Mouse (Mus musculus) forebrain, postnatal 0 days (tissue): ENCODE measurements around the gene 6030468B19Rik. TPM values are rescaled to one million over a fixed set of nuclear protein-coding genes. Genes with fewer than 3 reads are reported as not detected.

ENCODE experiments used
- ATAC-seq: fragments of 200-750 bp; cut with Nextera tagmentation; 2 replicates; pipeline ENCODE4 v1.8.0; 2017; ENCODE audit warnings: mild to moderate bottlenecking, moderate library complexity
- DNase-seq: peaks from one replicate; pipeline ENCODE4 v3.0.0-alpha.2; 2015
- H3K27ac ChIP-seq: fragments of 300-500 bp; sonication (generic); 2 replicates; pipeline ENCODE4 v1.5.1; 2014; ENCODE audit warnings: low read depth, mild to moderate bottlenecking, antibody characterized with exemption, low read length, moderate library complexity, mixed read lengths
- H3K27me3 ChIP-seq: fragments of 300-500 bp; sonication (generic); 2 replicates; pipeline ENCODE4 v1.6.1; 2014; ENCODE audit warnings: mild to moderate bottlenecking, low read length, mixed read lengths; ENCODE audit not compliant: insufficient read depth
- H3K36me3 ChIP-seq: fragments of 300-500 bp; sonication (generic); 2 replicates; pipeline ENCODE4 v1.6.1; 2014; ENCODE audit warnings: mild to moderate bottlenecking, moderate library complexity; ENCODE audit not compliant: insufficient read depth
- H3K4me1 ChIP-seq: fragments of 300-500 bp; sonication (generic); 2 replicates; pipeline ENCODE4 v1.6.1; 2014; ENCODE audit warnings: antibody characterized with exemption; ENCODE audit not compliant: insufficient read depth
- H3K4me2 ChIP-seq: fragments of 300-500 bp; sonication (generic); 2 replicates; pipeline ENCODE4 v1.6.1; 2014; ENCODE audit warnings: low read depth, mild to moderate bottlenecking, moderate library complexity
- H3K4me3 ChIP-seq: fragments of 300-500 bp; sonication (generic); 2 replicates; pipeline ENCODE4 v1.5.1; 2014; ENCODE audit warnings: low read depth, low read length, mixed read lengths
- H3K9ac ChIP-seq: fragments of 300-500 bp; sonication (generic); 2 replicates; pipeline ENCODE4 v1.6.1; 2014; ENCODE audit warnings: mild to moderate bottlenecking
- H3K9me3 ChIP-seq: fragments of 300-500 bp; sonication (generic); 2 replicates; pipeline ENCODE4 v1.6.1; 2016; ENCODE audit warnings: low read length
- CTCF ChIP-seq: sonication (generic); IDR thresholded peaks from 2 replicates; pipeline ENCODE4 v1.5.1; 2016; ENCODE audit warnings: antibody characterized with exemption, control low read depth, low read depth
- WGBS: fragments of 180-500 bp; shearing (Covaris S2); extraction: QIAGEN DNeasy Blood & Tissue Kit; methylation state at CpG from one replicate; pipeline ENCODE4 v1.1.7; 2014; 5-methylcytosine and 5-hydroxymethylcytosine counted together
- polyA plus RNA-seq: library from polyadenylated mRNA; unstranded; fragments of >200 nt; fragmentation: Nextera tagmentation; extraction: Ambion mirVana; gene quantifications from 2 replicates; pipeline ENCODE4 v1.2.1, GENCODE M21; 2015
- total RNA-seq: library from RNA; depleted of rRNA; stranded (reverse); fragments of >200 nt; gene quantifications from 2 replicates; pipeline ENCODE4 v1.2.3, GENCODE M21; 2014

6030468B19Rik gene
- total and polyA plus RNA-seq, 2 experiments from 2014 or later = not detected

DNA sequence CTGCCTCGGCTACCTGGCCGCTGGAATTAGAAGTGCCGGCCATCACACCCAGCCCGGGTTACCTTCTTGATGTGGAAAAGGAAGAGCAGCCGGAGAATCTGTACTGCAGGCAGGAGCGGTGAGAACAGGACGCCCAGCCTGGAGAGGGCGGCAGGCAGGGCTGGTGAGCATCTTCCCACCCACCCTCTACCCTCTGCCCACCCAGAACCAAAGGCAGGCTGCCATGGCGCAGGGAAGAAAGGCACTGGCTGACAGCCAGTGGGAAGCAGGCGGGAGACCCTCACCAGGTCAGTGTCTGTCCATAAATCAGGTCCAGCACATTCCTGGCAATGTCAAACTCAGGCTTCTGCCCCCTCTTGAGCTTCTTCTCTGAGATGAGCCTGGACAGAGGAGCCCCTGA, 27.1 kb upstream of the 6030468B19Rik start:
- TF ChIP-seq CTCF = no peak
- Histone ChIP-seq H3K4me3 (no peak overlapping the region), H3K27me3 (no peaks in the 10 kb centered on the region), H3K27ac (no peak overlapping the region), H3K4me1 (no peaks in the 10 kb centered on the region), H3K36me3 (peaks cover under 1% of the 10 kb centered on the region; the same call in 1 of the 2 replicates), H3K9me3 (no peaks in the 10 kb centered on the region), H3K9ac (no peak overlapping the region), H3K4me2 (no peak overlapping the region)
- ATAC-seq = no peak
- WGBS = 86% methylated on average over 10 of the region's 10 CpGs
- no peak for DNase-seq

- no peak overlapping the region for H3K27ac ChIP-seq
- no peak for TF ChIP-seq CTCF
These were observed 25.1 kb upstream of the 6030468B19Rik start for GRCm38 (mm10) chr11:117772352-117772751.

DNA sequence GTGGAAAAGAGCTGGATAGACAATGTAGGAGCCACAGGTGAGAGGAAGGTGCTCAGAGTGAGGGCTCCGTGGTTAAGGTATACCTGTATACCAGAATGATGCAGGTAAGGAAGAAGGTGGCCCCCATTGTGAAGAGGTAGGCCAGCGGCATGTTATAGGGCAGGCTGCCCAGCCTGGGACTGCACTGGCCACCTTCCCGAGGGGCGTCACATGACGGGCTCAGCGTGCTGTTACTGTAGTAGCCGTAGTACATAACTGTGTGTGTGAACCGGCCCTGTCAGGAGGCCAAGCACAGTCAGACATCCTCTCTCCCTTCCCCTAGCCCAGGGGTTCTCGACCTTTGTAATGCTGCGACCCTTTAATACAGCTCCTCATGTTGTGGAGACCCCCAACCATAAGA, 22.5 kb upstream of the 6030468B19Rik start:
- no peak for DNase-seq
- Histone ChIP-seq H3K4me2 (no peak overlapping the region), H3K9me3 (no peaks in the 10 kb centered on the region), H3K4me1 (peaks cover under 1% of the 10 kb centered on the region; the same call in 1 of the 2 replicates), H3K4me3 (no peak overlapping the region), H3K9ac (no peak overlapping the region), H3K27me3 (0 out of 2 replicates have a peak, but pooled peaks cover 3% of the 10 kb centered on the region), H3K27ac (no peak overlapping the region), H3K36me3 (no peaks in the 10 kb centered on the region)
- WGBS = 87% methylated on average over 10 of the region's 10 CpGs
- no peak for ATAC-seq
- no peak for TF ChIP-seq CTCF

More at GRCm38 (mm10) chr11:117772352-117772751, 25.1 kb upstream of the 6030468B19Rik start:
- H3K9me3 ChIP-seq = no peaks in the 10 kb centered on the region
- H3K27me3 ChIP-seq = no peaks in the 10 kb centered on the region
- no peak overlapping the region for H3K9ac ChIP-seq
- ATAC-seq (no peak), DNase-seq (no peak)
- WGBS = 94% methylated on average over 7 of the region's 7 CpGs
- H3K4me3 ChIP-seq = no peak overlapping the region
- no peak overlapping the region for H3K4me2 ChIP-seq
- no peaks in the 10 kb centered on the region for H3K4me1 ChIP-seq
- no peaks in the 10 kb centered on the region; the same call in 1 of the 2 replicates for H3K36me3 ChIP-seq

- Histone ChIP-seq H3K36me3 (no peaks in the 10 kb centered on the region), H3K9ac (no peak overlapping the region), H3K4me1 (peaks cover 7% of the 10 kb centered on the region; the same call in 1 of the 2 replicates), H3K9me3 (no peaks in the 10 kb centered on the region), H3K4me3 (no peak overlapping the region), H3K4me2 (no peak overlapping the region), H3K27ac (no peak overlapping the region), H3K27me3 (peaks cover 9% of the 10 kb centered on the region; the same call in 1 of the 2 replicates)
- ATAC-seq = no peak
- no peak for TF ChIP-seq CTCF
- WGBS = 88% methylated on average over 13 of the region's 13 CpGs
- DNase-seq = no peak
These were observed 21.9 kb upstream of the 6030468B19Rik start for GRCm38 (mm10) chr11:117775540-117775939.

DNA sequence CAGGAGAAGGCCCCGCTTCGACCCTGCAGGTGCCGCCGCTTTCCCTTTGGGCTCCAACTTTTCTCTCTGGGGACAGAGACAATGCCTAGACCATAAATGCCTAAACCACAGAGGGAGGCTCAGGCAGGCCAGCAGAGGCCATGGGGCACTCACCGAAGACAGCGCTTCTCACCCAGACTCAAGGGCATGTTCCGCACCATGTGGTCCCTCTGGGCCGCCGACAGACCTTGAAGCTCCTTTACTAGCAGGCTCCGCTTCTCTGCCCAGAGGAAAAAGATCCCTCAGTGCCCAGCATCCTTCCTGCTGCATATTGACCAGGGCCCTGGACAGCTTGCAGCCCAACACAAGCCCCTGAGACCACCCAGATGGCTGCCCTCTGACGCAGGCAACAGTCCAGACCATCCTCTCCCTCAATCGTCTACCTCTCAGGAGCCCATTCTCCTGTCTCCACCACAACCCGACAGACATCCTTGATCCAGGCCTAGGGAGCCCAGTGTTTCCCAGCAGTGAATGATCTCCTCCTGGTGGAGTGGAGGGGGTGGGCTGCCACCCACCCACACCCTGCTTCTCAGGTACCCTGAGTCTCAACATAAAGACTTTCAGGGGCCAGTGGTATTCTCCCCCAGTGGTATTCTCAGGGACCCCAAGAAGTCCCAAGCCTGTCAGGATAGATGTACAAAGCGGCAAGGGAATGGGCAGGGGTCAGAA, 21.2 kb upstream of the 6030468B19Rik start:
- no peaks in the 10 kb centered on the region for H3K36me3 ChIP-seq
- no peak overlapping the region for H3K4me2 ChIP-seq
- DNase-seq = no peak
- no peaks in the 10 kb centered on the region for H3K9me3 ChIP-seq
- WGBS = 90% methylated on average over 14 of the region's 14 CpGs
- peaks cover 7% of the 10 kb centered on the region; the same call in 1 of the 2 replicates for H3K4me1 ChIP-seq
- H3K4me3 ChIP-seq = no peak overlapping the region
- no peak overlapping the region for H3K27ac ChIP-seq
- H3K9ac ChIP-seq = no peak overlapping the region
- H3K27me3 ChIP-seq = peaks cover 13% of the 10 kb centered on the region; the same call in 1 of the 2 replicates
- no peak for ATAC-seq
- TF ChIP-seq CTCF = no peak

- 87% methylated on average over 5 of the region's 5 CpGs for WGBS
- peaks cover 13% of the 10 kb centered on the region; the same call in 1 of the 2 replicates for H3K27me3 ChIP-seq
- no peak for ATAC-seq
These were observed 20.3 kb upstream of the 6030468B19Rik start for GRCm38 (mm10) chr11:117777111-117777510.

DNA sequence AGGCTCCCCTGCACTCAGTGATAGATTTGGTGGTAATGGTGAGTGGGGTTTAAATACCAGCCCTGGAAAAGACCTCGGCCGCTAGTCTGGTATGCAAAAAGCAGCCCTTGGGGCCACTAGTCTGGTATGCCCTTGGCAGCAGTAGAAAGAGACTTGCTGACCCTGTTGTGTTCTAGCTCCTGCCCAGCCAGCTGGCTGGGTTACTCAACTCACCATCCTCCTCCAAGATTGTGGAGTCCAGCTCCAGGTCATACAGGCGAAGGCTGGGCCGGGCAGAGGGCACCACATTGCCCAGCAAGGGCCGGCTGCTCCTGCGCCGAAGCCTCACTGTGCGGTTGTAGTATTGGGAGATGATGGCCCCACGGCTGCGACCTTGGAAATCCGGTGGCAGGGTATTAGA, 19.4 kb upstream of the 6030468B19Rik start:
- 93% methylated on average over 11 of the region's 11 CpGs for whole genome bisulfite sequencing
- DNase-seq = no peak

More at GRCm38 (mm10) chr11:117777111-117777510, 20.3 kb upstream of the 6030468B19Rik start:
- Histone ChIP-seq H3K27ac (no peak overlapping the region), H3K36me3 (no peaks in the 10 kb centered on the region), H3K9ac (no peak overlapping the region), H3K4me1 (peaks cover 7% of the 10 kb centered on the region; the same call in 1 of the 2 replicates), H3K4me3 (no peak overlapping the region), H3K9me3 (no peaks in the 10 kb centered on the region), H3K4me2 (no peak overlapping the region)
- TF ChIP-seq CTCF = no peak
- DNase-seq = no peak

More for the DNA sequence above, 19.4 kb upstream of the 6030468B19Rik start:
- no peak for ATAC-seq
- no peak for TF ChIP-seq CTCF
- Histone ChIP-seq H3K4me3 (no peak overlapping the region), H3K4me1 (peaks cover 7% of the 10 kb centered on the region; the same call in 1 of the 2 replicates), H3K9me3 (no peaks in the 10 kb centered on the region), H3K9ac (no peak overlapping the region), H3K27me3 (peaks cover 13% of the 10 kb centered on the region; the same call in 1 of the 2 replicates), H3K4me2 (no peak overlapping the region), H3K27ac (no peak overlapping the region), H3K36me3 (no peaks in the 10 kb centered on the region)
